Mouse (Mus musculus): ENCODE results near the gene Slc25a36. TPM values are rescaled to one million over a fixed set of nuclear protein-coding genes. Genes with fewer than 3 reads are reported as not detected.

The Slc25a36 gene
- polyA plus RNA-seq, 1 experiment from 2014 or later = 100.0 TPM

DNA sequence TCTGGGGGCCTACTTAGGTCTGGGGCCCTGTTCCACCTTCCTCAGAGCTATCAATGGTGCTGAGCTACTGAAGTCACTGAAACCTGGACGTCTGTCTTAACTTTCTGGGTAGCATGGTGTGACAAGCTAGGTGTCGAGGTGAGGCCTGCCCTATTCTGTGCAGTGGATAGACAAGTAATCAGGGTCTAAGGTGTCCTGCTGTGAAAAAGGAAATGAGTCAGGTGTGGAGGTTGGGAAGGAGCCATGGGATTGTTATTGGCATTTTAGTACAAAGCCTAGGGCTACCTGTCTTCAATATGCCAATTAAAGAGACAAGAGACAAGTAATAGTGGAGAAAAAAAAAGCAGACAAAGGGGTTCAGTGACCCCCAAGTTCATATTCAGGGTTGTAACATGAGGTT is 30.8 kb upstream of the Slc25a36 start:
- Histone ChIP-seq H3K27me3 (ENCODE audit: control insufficient read depth, insufficient read depth, low read length) (no peaks in the 10 kb centered on the region), H3K9ac (replicated peaks; ENCODE audit: low read length) (no peak overlapping the region), H3K4me2 (ENCODE audit: low read length) (no peak overlapping the region), H3K9me3 (ENCODE audit: control insufficient read depth, low read length) (no peaks in the 10 kb centered on the region), H3K4me3 (replicated peaks; ENCODE audit: low read depth, low read length) (no peak overlapping the region), H3K4me1 (ENCODE audit: control insufficient read depth, insufficient read depth, low read length) (no peaks in the 10 kb centered on the region), H3K36me3 (ENCODE audit: control insufficient read depth, insufficient read depth, low read length) (no peaks in the 10 kb centered on the region), H3K27ac (replicated peaks; ENCODE audit: low read depth, low read length) (no peak overlapping the region)
- ATAC-seq (ENCODE audit: low FRiP score, low TSS enrichment) (no peak), DNase-seq (no peak)
- WGBS = 61% methylated on average over 2 of the region's 2 CpGs

DNA sequence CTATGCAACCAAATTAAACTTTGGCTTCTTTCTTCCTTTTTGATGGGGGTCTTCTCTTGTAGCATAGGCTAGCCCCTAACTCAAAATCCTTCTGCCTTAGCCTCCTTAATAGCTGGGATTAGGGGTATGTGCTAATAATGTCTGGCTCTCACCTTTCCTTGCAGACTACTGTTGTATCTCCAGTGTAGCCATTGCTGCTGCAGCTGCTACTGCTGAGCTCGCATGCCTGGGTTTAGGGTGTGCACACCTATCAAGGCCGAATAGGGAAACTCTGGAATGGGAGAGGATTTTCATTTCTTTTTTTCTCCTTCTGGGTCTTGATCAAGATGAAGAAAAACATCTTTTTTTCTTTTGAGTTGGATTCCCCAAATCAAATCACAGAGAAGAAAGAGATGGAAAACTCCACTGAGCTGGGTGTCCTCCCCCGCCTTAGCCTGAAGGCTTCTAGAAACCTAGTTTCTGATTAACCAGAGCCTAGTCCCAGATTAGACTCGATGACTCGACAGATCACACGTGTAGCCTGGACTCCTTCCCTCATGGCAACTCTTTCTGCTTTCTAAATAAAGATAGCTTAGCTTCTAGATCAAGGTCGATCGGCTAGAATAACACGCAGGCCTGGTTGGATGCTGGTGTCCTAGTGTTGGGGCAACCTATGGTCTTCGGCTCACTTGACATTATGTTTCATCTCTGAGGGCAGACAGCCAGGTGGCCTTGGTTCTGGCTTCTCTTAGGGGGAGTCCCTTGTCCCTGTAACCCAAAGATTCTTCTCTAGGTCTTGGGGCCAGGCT is 29.4 kb upstream of the Slc25a36 start:
- ATAC-seq (ENCODE audit: low FRiP score, low TSS enrichment) = no peak
- DNase-seq = no peak
- no peaks in the 10 kb centered on the region for H3K4me1 ChIP-seq (ENCODE audit: control insufficient read depth, insufficient read depth, low read length)
- H3K27me3 ChIP-seq (ENCODE audit: control insufficient read depth, insufficient read depth, low read length) = no peaks in the 10 kb centered on the region
- H3K9ac ChIP-seq (replicated peaks; ENCODE audit: low read length) = no peak overlapping the region
- H3K36me3 ChIP-seq (ENCODE audit: control insufficient read depth, insufficient read depth, low read length) = no peaks in the 10 kb centered on the region
- WGBS = 94% methylated on average over 10 of the region's 10 CpGs
- no peak overlapping the region for H3K4me3 ChIP-seq (replicated peaks; ENCODE audit: low read depth, low read length)
- no peaks in the 10 kb centered on the region for H3K9me3 ChIP-seq (ENCODE audit: control insufficient read depth, low read length)
- no peak overlapping the region for H3K27ac ChIP-seq (replicated peaks; ENCODE audit: low read depth, low read length)
- H3K4me2 ChIP-seq (ENCODE audit: low read length) = no peak overlapping the region

GRCm38 (mm10) chr9:97137678-97138077 is 26.7 kb upstream of the Slc25a36 start:
- Histone ChIP-seq H3K4me1 (ENCODE audit: control insufficient read depth, insufficient read depth, low read length) (no peaks in the 10 kb centered on the region), H3K27me3 (ENCODE audit: control insufficient read depth, insufficient read depth, low read length) (no peaks in the 10 kb centered on the region), H3K9ac (replicated peaks; ENCODE audit: low read length) (no peak overlapping the region), H3K4me3 (replicated peaks; ENCODE audit: low read depth, low read length) (no peak overlapping the region), H3K36me3 (ENCODE audit: control insufficient read depth, insufficient read depth, low read length) (no peaks in the 10 kb centered on the region), H3K27ac (replicated peaks; ENCODE audit: low read depth, low read length) (no peak overlapping the region), H3K4me2 (ENCODE audit: low read length) (no peak overlapping the region), H3K9me3 (ENCODE audit: control insufficient read depth, low read length) (no peaks in the 10 kb centered on the region)
- DNase-seq (no peak), ATAC-seq (ENCODE audit: low FRiP score, low TSS enrichment) (no peak)
- WGBS = 90% methylated on average over 4 of the region's 4 CpGs

DNA sequence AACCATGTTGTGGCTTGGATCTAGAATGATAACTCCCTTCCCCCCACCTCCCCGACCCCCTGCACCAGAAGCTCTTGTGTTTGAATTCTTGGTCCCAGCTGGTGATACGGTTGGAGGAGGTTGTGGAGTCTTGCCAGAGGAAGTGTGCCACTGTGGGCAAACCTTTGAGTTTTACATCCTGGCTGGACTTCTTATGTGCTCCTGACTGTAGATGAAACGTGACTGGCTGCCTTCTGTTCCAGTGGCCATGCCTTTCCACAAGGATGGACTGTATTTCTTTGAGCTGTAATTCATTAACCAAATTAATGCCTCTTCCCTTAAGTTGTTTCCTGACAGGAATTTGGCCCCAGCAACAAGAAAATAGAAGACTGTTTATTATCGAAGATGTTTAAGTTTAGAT is 26.2 kb upstream of the Slc25a36 start:
- WGBS = 91% methylated on average over 4 of the region's 4 CpGs

GRCm38 (mm10) chr9:97135866-97136265 is 24.9 kb upstream of the Slc25a36 start:
- H3K9ac ChIP-seq (replicated peaks; ENCODE audit: low read length) = no peak overlapping the region
- no peaks in the 10 kb centered on the region for H3K9me3 ChIP-seq (ENCODE audit: control insufficient read depth, low read length)
- ATAC-seq (ENCODE audit: low FRiP score, low TSS enrichment) (no peak), DNase-seq (no peak)
- no peak overlapping the region for H3K27ac ChIP-seq (replicated peaks; ENCODE audit: low read depth, low read length)
- H3K4me1 ChIP-seq (ENCODE audit: control insufficient read depth, insufficient read depth, low read length) = no peaks in the 10 kb centered on the region
- no peak overlapping the region for H3K4me3 ChIP-seq (replicated peaks; ENCODE audit: low read depth, low read length)
- 90% methylated on average over 4 of the region's 4 CpGs for WGBS
- no peak overlapping the region for H3K4me2 ChIP-seq (ENCODE audit: low read length)
- H3K36me3 ChIP-seq (ENCODE audit: control insufficient read depth, insufficient read depth, low read length) = no peaks in the 10 kb centered on the region
- no peaks in the 10 kb centered on the region for H3K27me3 ChIP-seq (ENCODE audit: control insufficient read depth, insufficient read depth, low read length)

More for the DNA sequence above, 26.2 kb upstream of the Slc25a36 start:
- H3K27ac ChIP-seq (replicated peaks; ENCODE audit: low read depth, low read length) = no peak overlapping the region
- H3K9ac ChIP-seq (replicated peaks; ENCODE audit: low read length) = no peak overlapping the region
- H3K27me3 ChIP-seq (ENCODE audit: control insufficient read depth, insufficient read depth, low read length) = no peaks in the 10 kb centered on the region
- H3K4me2 ChIP-seq (ENCODE audit: low read length) = no peak overlapping the region
- H3K4me1 ChIP-seq (ENCODE audit: control insufficient read depth, insufficient read depth, low read length) = no peaks in the 10 kb centered on the region
- H3K4me3 ChIP-seq (replicated peaks; ENCODE audit: low read depth, low read length) = no peak overlapping the region
- ATAC-seq (ENCODE audit: low FRiP score, low TSS enrichment) (no peak), DNase-seq (no peak)
- no peaks in the 10 kb centered on the region for H3K36me3 ChIP-seq (ENCODE audit: control insufficient read depth, insufficient read depth, low read length)
- no peaks in the 10 kb centered on the region for H3K9me3 ChIP-seq (ENCODE audit: control insufficient read depth, low read length)

DNA sequence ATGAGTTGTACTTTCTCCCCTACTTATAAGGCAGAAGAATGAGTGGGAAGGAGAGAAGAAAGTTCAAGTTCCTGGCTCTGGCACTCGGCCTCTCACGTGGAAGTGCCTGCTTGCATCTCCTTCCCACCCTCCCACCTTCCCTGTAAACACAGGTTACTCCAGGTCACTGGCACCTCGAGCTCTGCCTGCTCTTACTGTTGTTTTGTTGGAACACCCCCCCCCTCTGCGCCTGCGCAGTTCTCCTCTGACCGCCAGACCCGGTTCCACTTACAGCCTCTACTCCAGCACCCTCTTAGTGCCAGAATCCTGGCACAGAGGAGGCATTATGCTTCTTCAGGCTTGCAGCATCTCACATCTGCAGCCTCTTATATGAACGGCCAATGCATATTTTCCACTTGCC is 22.2 kb upstream of the Slc25a36 start:
- Histone ChIP-seq H3K9me3 (ENCODE audit: control insufficient read depth, low read length) (no peaks in the 10 kb centered on the region), H3K9ac (replicated peaks; ENCODE audit: low read length) (no peak overlapping the region), H3K27me3 (ENCODE audit: control insufficient read depth, insufficient read depth, low read length) (no peaks in the 10 kb centered on the region), H3K4me2 (ENCODE audit: low read length) (no peak overlapping the region), H3K27ac (replicated peaks; ENCODE audit: low read depth, low read length) (no peak overlapping the region), H3K4me3 (replicated peaks; ENCODE audit: low read depth, low read length) (no peak overlapping the region), H3K36me3 (ENCODE audit: control insufficient read depth, insufficient read depth, low read length) (no peaks in the 10 kb centered on the region), H3K4me1 (ENCODE audit: control insufficient read depth, insufficient read depth, low read length) (no peaks in the 10 kb centered on the region)
- DNase-seq (no peak), ATAC-seq (ENCODE audit: low FRiP score, low TSS enrichment) (no peak)
- WGBS = 63% methylated on average over 8 of the region's 8 CpGs

GRCm38 (mm10) chr9:97130001-97130400 is 19.0 kb upstream of the Slc25a36 start:
- Histone ChIP-seq H3K9ac (replicated peaks; ENCODE audit: low read length) (no peak overlapping the region), H3K27me3 (ENCODE audit: control insufficient read depth, insufficient read depth, low read length) (no peaks in the 10 kb centered on the region), H3K9me3 (ENCODE audit: control insufficient read depth, low read length) (0 out of 2 replicates have a peak, but pooled peaks cover 3% of the 10 kb centered on the region), H3K27ac (replicated peaks; ENCODE audit: low read depth, low read length) (no peak overlapping the region), H3K36me3 (ENCODE audit: control insufficient read depth, insufficient read depth, low read length) (no peaks in the 10 kb centered on the region), H3K4me3 (replicated peaks; ENCODE audit: low read depth, low read length) (no peak overlapping the region), H3K4me2 (ENCODE audit: low read length) (no peak overlapping the region), H3K4me1 (ENCODE audit: control insufficient read depth, insufficient read depth, low read length) (no peaks in the 10 kb centered on the region)
- WGBS = 91% methylated on average over 5 of the region's 5 CpGs
- DNase-seq = no peak
- ATAC-seq (ENCODE audit: low FRiP score, low TSS enrichment) = no peak

GRCm38 (mm10) chr9:97123934-97124692 is 13.2 kb upstream of the Slc25a36 start:
- Histone ChIP-seq H3K36me3 (ENCODE audit: control insufficient read depth, insufficient read depth, low read length) (no peaks in the 10 kb centered on the region), H3K27me3 (ENCODE audit: control insufficient read depth, insufficient read depth, low read length) (no peaks in the 10 kb centered on the region), H3K9me3 (ENCODE audit: control insufficient read depth, low read length) (0 out of 2 replicates have a peak, but pooled peaks cover 3% of the 10 kb centered on the region), H3K27ac (replicated peaks; ENCODE audit: low read depth, low read length) (no peak overlapping the region), H3K4me2 (ENCODE audit: low read length) (no peak overlapping the region), H3K9ac (replicated peaks; ENCODE audit: low read length) (no peak overlapping the region), H3K4me3 (replicated peaks; ENCODE audit: low read depth, low read length) (no peak overlapping the region), H3K4me1 (ENCODE audit: control insufficient read depth, insufficient read depth, low read length) (no peaks in the 10 kb centered on the region)
- no peak for ATAC-seq (ENCODE audit: low FRiP score, low TSS enrichment)
- DNase-seq = no peak
- 71% methylated on average over 23 of the region's 23 CpGs for WGBS

DNA sequence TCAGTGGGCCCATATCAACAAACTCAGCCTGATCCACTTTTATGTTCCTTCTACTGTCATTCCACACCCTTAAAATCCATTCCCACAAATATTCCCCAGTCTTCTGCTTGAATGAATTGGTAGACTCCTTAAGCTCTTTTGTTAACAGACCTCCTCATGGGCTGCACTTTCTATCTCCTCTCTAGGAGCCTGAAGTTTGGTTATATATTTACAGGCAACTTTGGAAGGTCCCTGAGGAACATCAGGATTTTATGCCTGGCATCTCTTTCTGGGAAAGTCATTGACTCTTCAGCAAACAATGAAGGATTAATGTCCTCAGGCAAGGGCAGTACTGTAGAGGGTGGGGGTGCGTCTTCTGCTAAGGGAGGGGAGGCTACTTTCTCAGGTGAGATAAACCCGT is 10.5 kb upstream of the Slc25a36 start:
- Histone ChIP-seq H3K27me3 (ENCODE audit: control insufficient read depth, insufficient read depth, low read length) (no peaks in the 10 kb centered on the region), H3K9ac (replicated peaks; ENCODE audit: low read length) (no peak overlapping the region), H3K9me3 (ENCODE audit: control insufficient read depth, low read length) (no peaks in the 10 kb centered on the region), H3K4me3 (replicated peaks; ENCODE audit: low read depth, low read length) (no peak overlapping the region), H3K27ac (replicated peaks; ENCODE audit: low read depth, low read length) (no peak overlapping the region), H3K4me1 (ENCODE audit: control insufficient read depth, insufficient read depth, low read length) (no peaks in the 10 kb centered on the region), H3K36me3 (ENCODE audit: control insufficient read depth, insufficient read depth, low read length) (no peaks in the 10 kb centered on the region), H3K4me2 (ENCODE audit: low read length) (no peak overlapping the region)
- no peak for DNase-seq
- WGBS = 84% methylated on average over 2 of the region's 2 CpGs
- ATAC-seq (ENCODE audit: low FRiP score, low TSS enrichment) = no peak
